Mouse (Mus musculus): ENCODE measurements around the gene Megf8.
"Not testable (repeated sequence)": the region's sequence is repeated elsewhere in the genome, so short reads cannot be mapped to it uniquely, and the experiment has no call there.

The Megf8 gene

DNA sequence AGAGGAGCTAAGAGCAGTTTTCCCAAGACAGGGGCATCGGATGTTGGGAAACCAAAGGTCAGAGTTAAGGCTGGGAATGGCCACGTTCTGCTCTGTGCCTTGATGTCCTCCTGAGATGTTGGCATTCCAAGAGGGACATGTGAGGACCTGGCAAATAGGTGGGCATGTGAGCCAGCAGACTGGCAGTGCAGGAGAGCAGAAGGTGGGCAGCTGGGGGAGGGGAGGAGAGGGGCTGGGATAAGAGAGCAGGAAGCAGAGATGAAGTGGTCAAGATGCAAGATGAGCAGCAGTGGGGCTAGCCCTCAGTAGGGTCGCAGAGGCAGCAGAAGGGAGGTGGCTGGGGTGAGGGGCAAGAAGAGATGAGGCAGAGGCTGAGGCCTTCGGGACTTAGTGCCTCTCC is 66.9 kb downstream of the Megf8 start:
- DNase-seq (ENCODE audit: low read depth, low spot score): no peak

DNA sequence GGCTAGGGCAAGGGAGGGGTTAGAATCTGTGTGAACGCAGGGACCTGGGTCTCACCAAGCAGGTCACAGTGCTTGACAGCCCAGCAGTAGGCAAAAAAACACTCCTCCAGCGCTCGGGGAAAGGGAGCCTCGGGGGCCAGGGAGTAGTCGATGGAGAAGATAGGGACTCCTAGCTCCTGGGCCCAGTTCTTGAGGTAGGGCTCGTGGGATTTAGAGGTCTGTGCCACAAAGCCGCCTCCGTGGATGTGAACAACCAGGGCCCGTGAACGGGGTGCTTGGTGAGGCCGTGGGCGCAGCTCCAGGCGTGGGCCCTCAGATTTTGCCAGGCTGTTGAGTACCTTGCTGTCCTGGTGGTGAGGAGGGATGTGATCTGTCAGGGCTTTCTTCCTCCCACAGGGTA is 67.4 kb downstream of the Megf8 start:
- no peak for DNase-seq (ENCODE audit: low read depth, low spot score)

DNA sequence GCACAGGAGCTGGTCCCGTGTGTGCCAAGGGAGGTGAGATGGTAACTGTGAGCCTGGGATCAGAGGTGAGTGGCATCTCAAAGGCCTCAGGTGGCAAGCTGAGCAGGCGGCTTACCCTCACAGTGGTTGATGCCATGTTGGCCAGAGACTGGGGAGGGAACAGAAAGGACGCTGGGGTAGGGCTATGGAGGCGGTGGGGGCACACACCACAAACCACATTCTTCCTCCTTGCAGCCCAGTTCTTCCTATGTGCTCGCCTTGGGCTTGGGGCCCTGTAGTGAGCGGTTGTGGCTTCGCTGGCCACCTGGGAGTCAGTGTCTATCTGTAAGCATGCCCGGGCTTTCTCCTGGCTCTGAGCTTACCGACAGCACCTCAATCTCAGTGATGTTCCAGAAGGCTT is 67.9 kb downstream of the Megf8 start:
- DNase-seq (ENCODE audit: low read depth, low spot score): no peak

DNA sequence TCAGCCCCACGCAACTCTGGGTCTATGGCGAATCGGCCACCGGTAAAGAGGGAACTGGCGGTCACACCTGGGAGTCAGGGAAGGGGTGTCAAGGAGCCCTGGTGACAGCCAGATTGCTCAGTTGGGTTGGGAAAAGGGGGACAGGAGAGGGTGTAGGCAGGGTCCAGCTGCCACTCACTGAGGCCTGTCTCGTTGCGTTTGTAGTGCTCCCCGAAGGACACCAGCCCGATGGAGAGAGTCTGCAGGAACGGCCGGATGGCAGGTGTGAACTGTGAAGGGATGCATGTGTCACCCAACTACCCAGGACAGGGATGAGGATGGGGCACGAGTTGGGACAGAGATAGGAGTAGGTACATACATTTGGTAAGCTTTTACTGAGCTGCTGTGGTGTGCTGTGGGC is 68.3 kb downstream of the Megf8 start:
- no peak for DNase-seq (ENCODE audit: low read depth, low spot score)

DNA sequence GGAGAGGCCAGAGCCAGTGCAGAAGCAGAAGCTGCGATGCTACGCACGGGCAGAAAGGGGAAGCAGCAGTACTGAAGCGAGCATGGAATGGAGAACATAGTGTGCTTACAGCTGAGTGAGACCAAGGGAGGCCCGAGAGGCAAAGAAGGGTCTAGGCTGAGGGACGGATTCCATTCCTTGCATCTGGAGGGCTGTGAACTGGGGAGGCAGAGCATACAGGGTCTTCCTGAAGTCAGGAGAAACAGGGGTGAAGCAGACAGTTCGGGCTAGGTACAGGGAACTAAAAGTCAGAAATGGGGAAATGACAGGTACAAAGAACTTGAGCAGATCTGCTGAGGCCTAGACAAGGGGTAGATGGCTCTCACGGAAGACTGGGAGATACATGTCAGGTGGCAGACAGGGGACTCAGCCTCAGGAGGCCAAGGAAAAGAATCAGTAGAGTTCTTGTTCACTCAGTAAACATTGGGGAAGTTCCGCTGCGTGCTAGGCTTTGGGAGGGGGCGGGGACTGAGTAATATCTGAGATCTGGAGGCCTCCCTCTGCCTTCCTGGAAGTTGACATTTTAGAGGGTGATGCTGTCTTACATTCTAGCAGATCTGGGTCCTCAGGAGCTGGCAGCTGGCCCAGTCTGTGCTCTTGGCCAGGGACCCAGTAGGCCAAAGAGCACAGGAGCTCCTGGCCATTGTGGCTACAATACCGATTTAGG is 69.0 kb downstream of the Megf8 start:
- no peak for DNase-seq (ENCODE audit: low read depth, low spot score)

DNA sequence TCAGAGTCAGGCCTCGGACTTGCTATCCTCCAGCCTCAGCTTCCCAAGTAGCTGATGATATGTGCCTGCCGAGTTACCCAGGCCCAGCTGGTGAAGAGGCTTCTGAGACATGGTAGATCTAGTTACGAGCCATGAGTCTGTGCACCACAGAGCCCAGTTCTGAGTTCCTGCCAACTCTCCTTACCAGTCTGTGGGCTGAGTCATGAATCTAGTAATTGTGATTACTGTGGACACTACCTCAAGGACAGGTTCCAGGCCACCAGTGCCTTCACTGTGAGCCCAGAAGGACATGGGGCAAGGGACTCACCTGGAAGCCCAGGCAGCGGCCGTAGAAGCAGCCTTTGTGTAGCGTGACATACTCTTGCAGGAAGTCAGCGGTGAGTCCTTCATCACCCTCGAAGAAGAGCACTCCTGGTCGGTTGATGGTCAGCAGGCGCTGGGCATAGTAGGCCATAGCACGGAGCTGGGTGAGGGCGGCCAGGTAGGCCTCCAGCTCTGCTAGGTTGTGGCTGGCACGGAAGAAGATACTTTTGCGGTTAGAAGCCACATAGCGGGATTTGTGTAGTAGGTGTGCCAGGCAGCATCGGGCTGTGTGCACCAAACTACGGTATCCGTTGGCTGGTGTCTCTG is 71.0 kb downstream of the Megf8 start:
- DNase-seq (ENCODE audit: low read depth, low spot score): no peak

DNA sequence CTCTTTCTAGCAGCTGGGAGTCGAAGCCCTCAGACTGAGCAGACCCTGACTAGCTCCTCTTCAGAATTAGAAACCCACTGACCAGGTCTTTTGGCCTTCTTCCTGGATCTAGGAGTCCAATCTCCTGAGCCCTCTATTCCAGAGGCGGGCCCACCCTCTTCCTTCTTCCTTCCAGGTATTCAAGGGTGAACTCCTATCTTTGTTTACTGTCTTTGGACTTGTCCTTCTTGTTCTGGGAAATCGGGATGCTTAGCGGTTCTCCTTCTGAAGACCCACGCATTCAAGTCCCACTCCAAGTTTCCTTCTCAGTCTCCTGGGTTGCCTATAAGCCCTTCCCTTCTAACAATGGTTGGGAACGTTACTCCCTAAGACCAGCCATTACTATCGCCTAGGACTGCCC is 72.0 kb downstream of the Megf8 start:
- DNase-seq (ENCODE audit: low read depth, low spot score): no peak

DNA sequence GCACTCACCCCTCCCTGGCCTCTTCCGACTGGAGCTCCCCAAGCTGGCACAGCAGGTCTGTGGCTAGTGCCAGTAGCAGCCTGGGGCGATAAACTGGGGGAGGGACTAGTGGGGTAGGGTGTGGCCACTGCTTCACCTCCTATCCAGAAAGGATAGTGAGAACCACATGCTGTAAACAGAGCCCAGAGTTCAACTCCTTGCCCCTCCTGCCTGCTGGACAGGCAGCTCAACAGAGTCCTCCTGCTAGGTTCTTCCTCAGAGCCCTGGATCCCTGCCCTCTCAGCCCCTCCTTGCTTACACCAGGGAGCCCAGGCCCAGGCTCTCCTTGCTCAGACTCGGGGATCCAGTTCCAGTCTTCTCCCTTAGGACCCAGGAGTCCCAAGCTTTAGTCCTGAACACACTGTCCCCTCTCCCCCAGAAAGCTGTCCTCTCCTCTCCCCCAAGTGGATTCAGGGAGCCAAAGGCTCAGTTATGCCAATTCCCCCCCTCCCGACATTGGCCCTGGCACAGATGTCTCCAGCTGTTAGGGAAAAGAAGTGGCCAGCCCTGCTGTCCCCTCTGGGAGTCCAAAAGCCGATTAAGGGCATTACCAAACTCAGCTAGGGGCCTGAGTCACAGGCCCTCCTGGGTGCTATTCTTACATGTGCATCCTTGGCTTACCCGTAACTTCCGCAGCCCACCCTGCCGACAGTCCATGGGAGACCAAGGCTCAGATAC is 73.2 kb downstream of the Megf8 start:
- no peak for DNase-seq (ENCODE audit: low read depth, low spot score)

DNA sequence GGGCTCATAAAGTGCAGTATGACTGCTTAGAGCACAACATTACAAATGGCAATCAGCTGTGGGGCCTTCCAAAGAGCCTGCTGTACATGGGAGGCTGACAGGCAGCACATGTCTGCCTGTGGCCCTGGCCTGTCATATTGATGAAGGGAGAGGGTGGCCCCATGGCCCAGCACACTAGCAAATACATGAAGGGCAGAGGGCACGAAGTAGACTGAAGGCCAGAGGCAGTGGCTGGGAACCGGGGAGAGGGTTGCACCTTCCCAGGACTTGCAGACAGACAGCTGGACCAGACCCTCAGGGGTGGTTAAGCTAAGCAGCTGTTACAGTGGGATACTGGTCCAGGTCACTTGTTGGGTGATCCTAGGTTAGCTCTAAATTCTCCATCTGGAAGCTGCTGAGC is 74.0 kb downstream of the Megf8 start:
- no peak for DNase-seq (ENCODE audit: low read depth, low spot score)

DNA sequence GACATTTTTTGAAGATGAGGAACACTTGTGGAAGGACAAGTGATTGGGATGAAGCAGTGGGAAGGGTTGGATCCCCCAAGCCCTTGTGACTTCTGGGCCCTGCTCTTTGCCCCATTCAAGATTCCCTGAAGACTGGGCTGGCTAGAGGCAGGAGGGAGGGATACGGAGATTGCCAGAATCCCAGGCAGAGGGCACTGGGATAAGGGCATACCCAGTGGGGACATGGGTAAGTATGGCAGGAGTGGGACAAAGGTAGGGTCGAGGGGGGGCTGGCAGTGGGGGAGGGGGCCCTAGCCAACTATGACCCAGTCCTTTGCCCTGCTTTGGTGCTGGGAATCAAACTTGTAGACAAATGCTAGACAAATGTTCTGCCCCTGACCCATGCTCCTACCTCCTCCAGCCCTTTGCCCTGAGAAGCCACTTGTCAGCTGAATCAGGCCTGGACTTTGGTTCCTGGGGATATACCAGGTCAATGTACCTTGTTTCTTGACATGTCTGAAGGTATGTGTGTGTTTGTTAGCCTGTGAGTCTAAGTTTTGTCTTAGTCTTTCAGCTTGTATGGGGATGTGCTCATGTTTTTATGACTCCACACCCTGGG is 75.0 kb downstream of the Megf8 start:
- no peak for DNase-seq (ENCODE audit: low read depth, low spot score)

DNA sequence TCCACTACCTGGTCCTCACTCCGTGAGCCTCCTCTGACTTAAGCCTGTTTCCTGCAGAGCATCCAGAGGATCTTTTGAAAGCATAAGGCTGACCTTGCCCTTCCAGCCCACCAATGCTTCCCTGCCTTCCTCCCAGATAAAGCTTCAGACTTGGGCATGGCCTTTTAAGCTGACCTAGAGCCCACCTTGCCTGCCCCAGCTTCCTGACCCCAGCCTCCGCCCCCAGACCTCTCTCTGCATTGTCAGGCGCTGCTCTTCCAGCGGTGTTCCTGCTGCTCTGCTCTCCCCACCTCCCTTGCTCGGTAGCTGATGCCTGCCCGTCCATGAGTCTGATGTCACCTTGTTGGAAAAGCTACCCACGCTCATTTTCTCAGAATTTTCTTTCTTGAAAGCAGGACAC is 75.9 kb downstream of the Megf8 start:
- no peak for DNase-seq (ENCODE audit: low read depth, low spot score)

DNA sequence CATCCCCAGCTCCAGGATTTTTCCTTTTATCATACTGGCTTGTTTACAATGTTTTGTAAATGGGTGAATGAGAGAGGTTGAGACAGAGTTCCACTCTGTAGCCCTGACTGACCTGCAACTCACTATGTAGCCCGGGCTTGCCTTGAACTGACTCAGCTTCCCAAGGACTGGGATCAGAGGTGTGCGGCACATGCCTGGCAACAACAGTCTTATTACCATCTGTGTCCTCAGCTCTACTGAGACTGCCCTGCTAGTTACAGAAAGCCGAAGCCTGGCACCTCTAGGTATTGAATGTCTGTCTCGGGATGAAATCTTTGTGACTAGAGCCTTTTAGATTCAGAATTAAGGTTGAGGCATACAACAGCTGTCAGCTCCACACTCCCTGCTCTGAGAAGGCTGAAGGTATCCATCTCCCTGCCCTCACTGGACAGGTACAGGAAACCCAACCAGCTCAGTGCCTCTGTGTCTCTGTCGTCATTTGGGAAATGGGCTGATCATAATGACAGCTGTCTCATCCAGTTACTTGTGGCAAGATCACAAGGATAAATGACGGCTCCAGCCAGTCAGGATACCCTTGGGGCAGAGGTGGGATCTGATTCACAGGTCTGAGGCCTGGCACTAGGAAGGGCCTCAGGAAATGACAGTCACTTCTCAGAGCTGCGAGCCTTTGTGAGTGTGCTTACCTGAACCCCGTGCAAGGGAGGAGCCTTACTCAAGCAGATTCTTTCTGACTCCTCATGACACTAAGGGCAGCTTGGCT is 76.7 kb downstream of the Megf8 start:
- DNase-seq (ENCODE audit: low read depth, low spot score): no peak

DNA sequence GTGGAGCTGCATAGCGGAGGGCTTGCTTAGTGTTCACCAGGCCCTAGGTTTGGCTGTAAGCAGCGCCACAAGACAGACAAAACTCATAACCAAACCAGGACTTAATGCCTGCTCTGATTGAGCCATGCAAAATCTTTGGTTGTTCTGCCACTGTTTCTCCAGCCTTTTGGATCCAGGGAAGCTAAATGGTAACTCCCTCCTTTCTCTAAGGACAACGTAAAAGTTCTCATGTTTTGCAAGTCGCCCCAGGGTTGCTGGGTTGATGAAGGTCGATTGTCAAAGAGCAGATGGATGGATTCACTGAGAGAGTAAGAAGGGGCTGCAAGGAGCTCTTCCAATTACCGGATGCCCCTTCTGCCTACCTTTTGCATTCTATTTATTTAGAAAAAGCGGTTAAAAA is 77.8 kb downstream of the Megf8 start:
- DNase-seq (ENCODE audit: low read depth, low spot score): no peak

DNA sequence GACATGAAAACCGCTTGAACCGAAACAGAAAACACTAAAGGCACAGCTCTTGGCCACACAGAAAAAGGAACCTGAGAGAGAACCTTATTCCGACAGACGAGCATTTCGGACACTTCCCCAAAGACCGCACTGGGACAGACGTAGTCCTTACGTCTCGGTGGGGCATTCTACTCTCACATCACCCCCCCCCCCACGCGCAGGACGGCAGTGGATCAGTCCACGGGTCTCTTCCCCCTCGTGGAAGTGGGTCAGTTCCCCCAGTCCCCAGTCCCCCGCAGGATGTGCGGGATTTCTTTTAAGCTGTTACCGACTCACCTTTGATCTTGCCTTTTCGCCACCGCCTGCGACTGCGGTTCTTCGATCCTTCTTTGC is 78.2 kb downstream of the Megf8 start:
- DNase-seq (ENCODE audit: low read depth, low spot score): no peak

DNA sequence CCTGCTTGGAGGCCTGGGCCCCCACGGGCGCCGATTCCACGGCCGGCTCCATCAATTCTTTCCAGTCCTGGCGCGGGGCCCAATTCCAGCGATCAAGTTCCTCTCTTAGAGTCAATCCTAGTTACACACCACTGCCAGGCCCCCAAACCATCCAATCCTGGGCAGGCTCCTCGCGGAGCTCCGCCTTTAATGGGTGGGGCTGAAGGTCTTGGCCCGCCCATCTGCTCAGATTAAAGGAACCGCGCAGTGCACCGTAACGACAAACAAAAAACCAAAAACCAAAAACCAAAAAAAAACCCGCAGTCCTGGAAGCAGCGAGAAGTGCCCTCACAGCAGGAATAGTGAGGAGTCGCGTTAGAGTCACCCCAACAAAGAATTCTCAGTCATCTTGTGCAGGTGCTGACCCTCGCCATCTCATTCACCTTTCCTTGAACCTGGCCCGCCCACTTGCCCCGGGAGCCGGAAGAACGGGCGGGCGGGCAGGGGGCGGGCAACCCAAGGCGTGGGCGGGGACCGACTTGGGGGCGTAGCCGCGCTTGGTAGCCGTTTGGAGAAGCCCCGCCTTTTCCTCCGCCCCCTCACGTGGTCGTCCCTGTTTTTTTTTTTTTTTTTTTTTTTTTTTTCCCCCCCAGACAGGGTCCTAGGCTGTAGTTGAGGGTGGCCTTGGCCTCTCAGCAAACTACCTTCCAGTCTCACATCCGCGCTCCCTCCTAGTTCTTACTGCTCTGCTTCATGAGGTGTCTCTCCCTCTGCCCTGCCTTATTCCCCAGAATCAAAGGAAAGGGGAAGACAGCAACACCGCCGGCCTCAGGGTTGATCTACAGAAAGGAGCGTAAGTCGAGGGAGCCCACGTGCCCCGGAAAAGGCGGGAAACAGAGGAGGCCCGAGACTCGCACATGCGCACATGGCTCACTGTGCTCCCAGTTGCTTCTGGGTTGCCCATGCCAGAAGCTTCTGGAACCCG is 78.9 kb downstream of the Megf8 start:
- peak; percentile 96 for DNase-seq (ENCODE audit: low read depth, low spot score)

DNA sequence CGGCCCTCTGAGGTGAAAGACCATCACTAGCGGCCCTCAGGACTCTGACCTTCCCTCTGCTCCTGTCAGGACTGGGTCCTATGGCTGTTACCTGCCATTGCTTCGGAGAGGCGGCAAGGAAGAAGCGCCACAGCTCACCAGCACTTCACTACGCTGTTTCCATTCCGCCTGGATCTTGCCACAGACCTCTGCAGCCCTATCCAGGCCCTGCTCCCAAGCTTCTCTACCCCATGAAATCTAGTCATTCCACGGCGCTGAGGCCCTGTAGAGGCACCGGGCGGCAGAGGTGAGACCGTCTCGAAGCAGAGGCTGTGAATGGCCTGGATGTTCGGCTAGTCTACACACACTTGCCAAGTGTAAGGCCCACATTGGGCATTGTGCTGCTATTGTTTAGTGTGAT is 79.7 kb downstream of the Megf8 start:
- DNase-seq (ENCODE audit: low read depth, low spot score): no peak

DNA sequence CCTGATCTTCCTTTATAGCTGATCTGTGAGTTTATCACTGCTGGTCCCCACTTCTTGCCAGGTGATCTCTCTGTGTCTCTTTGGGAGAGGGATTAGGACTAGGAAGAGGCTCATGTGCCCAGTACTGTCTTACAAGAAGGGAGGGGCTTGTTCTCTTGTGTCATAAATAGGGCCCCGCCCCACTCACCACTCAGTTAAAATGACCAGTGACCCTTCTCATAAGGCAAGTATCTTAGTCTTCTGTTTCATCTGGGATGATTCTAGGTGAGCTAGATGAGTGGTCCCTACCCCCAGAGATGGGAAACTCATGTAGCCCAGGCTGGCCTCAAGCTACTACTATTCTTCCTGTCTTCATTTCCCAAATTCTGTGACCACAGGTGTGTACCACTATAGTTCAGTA is 81.6 kb downstream of the Megf8 start, which contains the start of gene Lipe:
TSS of gene Lipe (minus strand) at position 101 of the 400 bp plus-strand sequence.
- DNase-seq (ENCODE audit: low read depth, low spot score): no peak

DNA sequence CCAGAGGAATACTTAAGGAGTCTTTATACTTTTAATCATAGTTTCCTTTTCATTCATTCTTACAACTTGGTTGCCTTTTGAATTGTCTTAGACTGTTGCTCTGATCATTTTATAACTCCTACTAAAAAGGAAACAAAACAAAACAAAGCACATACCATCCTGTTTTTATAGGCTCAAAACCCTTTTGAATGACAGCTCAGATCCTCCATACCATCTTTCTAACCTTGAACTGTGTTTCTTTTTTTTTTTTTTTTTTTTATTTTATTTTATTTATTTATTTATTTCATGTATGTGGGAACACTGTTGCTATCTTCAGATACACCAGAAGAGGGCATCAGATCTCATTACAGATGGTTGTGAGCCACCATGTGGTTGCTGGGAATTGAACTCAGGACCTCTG is 82.1 kb downstream of the Megf8 start:
- DNase-seq (ENCODE audit: low read depth, low spot score): not testable (repeated sequence)

DNA sequence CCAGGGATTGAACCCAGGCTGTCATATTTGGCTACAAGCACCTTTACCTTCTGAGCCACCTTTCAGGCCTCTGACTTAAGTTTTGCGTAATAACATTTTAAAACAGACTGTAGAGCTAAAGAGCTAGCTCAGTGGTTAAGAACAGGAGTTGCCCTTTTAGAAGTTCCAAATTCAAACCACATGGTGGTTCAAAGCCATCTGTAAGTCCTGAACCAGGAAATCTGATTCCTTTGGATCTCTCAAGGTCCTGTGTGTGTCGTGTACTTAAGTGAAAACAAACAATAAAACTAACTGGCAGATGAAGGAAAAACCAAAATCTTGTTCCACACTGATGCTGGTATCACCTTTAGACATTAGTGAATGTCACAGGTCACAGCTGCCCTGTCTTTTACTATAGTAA is 84.6 kb downstream of the Megf8 start:
- DNase-seq (ENCODE audit: low read depth, low spot score): no peak

DNA sequence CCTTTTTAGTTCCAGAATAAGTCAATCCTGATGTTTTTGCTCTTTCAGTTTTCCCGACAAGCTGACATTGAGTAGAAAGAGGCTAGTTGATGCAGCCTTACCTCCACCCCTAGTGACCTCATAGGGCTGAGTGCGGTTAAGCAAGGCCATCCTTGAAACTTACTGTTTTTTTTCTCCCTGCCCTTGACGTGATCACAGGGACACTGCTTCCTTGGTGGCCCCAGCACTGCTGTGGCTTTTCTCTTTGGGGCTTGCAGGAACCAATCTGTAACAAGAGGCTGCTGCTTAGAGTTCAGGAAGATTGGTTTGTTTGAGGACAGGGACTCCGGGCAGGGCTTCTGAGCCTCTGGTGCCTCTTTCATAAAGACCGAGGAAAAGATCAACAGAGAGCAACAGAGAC is 85.0 kb downstream of the Megf8 start:
- no peak for DNase-seq (ENCODE audit: low read depth, low spot score)

DNA sequence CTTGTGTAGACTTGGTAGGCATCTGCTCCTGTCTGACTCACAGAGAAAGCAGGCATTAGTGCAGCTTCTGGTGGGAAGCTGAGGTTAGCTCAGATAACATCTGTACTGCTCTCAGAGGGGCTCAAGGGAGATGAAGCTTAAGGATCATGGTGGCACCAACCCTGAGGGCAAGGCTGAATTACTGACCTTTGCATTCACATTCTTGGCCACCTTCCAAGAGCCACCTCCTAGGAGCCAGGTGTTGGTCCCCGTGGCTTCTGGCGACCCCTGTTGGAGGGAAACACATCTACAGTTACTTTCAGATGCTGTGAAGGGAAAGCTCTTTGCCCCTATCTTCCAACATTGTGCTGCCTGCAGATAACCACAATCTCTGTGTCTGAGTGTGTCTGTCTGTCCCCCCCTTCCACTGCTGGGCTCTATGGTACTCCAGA is 85.7 kb downstream of the Megf8 start:
- DNase-seq (ENCODE audit: low read depth, low spot score): peak; percentile 92
